Mouse (Mus musculus): ENCODE results near the gene Efcab3. TPM values are rescaled to one million over a fixed set of nuclear protein-coding genes. Genes with fewer than 3 reads are reported as not detected.

Gene Efcab3
- total RNA-seq, 1 experiment from 2014 or later: not detected

Other genes with a start within 250 kb of the Efcab3 start
- gene Mettl2, start 62.8 kb downstream of the Efcab3 start, total RNA-seq (2017): 27.3 and 33.8 TPM in 2 replicates
- 6.4 TPM in 1 of 2 replicates, not detected in the other for gene Gm10842, start 83.3 kb downstream of the Efcab3 start, total RNA-seq (2017)
- gene Tlk2, start 115.2 kb downstream of the Efcab3 start, total RNA-seq (2017): 83.9 and 106 TPM in 2 replicates
- gene Mrc2, start 229.1 kb downstream of the Efcab3 start, total RNA-seq (2017): not detected in 2 replicates

Data from common myeloid progenitor, adult 5-6 weeks (primary cell).